Mouse (Mus musculus): ENCODE measurements around the gene Rnase12.

- TF ChIP-seq CTCF (IDR thresholded peaks at IDR 0.05; ENCODE audit: low read depth, low read length) (no peak), POLR2A (IDR thresholded peaks at IDR 0.05; ENCODE audit: extremely low read depth, insufficient read depth, low read length) (no peak)
These were observed 30.3 kb upstream of the Rnase12 start for GRCm38 (mm10) chr14:51087762-51088161.
